Mouse (Mus musculus): ENCODE measurements at regions not wholly inside any gene's neighbourhood (a gene's known extent, or its start where the extent isn't known, plus 50 kb on each side); places are given as distances from the start of the nearest gene placed in this dataset.

DNA sequence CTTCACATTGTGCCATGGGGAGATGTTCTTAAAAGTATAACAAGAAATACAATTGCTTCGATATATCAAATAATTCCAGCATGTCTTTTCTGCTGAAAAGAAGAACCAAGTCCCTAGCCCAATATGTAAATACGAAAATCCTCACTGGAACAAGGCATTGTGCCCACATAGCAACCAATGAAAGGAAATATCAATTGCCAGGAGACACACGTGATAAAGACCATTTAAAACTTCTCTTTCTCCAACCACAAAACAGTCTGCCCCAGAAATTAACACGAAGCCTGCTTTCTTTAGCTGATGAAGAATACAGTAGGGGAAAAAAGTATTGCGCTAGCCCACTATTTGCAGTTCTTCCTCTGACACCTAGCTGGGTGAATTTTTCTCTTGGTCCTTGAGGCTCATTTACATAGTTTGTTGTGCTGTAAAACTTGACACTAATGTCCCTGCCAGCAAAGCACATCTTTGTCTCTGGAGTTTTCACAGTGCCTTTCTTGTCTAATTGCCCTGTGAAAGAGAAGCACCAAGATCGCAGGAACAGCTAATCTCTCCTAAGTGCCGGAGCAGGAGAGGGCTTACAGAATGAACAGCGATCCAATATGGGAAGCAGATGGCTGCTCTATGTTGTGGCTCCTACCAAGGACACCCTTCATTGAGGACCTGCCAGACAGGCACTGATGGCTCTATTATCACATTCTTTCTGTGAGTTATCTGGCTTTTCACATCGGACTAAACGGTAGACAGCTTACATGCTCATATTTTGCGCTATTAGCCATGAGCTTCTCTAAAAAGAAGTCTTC, 272.7 kb downstream of the Csnka2ip start:
- TF ChIP-seq CTCF (IDR thresholded peaks at IDR 0.05) (no peak), POLR2A (IDR thresholded peaks at IDR 0.05; ENCODE audit: insufficient read depth, low read depth, low read length) (no peak), EP300 (IDR thresholded peaks at IDR 0.05; ENCODE audit: insufficient read depth, low read depth, low read length) (no peak)

All from heart, adult 2 months (tissue).